Mouse (Mus musculus) G1E (cell line): ENCODE measurements around the gene 4931414P19Rik. TPM values are rescaled to one million over a fixed set of nuclear protein-coding genes. Genes with fewer than 3 reads are reported as not detected.

Experiments used
- ATAC-seq: 2 replicates; pipeline ENCODE4 v1.8.0; 2016; ENCODE audit warnings: mild to moderate bottlenecking; ENCODE audit not compliant: insufficient number of reproducible peaks, poor library complexity, low FRiP score, severe bottlenecking; ENCODE audit errors: extremely low read depth
- DNase-seq: peaks from one replicate; pipeline ENCODE4 v3.0.0; 2012; ENCODE audit warnings: low spot score
- H3K27me3 ChIP-seq: 2 replicates; pipeline ENCODE4 v1.6.1; 2012; ENCODE audit warnings: mild to moderate bottlenecking, low read length, inconsistent platforms; ENCODE audit not compliant: insufficient read depth
- H3K36me3 ChIP-seq: replicated peaks from 2 replicates; pipeline ENCODE3; 2012; ENCODE audit warnings: mild to moderate bottlenecking, inconsistent platforms
- H3K4me1 ChIP-seq: 2 replicates; pipeline ENCODE4 v1.6.1; 2012; ENCODE audit warnings: low read depth, low read length, inconsistent platforms, mixed read lengths; ENCODE audit not compliant: insufficient read depth
- H3K4me3 ChIP-seq: 2 replicates; pipeline ENCODE4 v1.5.1; 2012; ENCODE audit warnings: low read depth, mild to moderate bottlenecking, inconsistent platforms, low read length, moderate library complexity, mixed read lengths
- H3K9me3 ChIP-seq: replicated peaks from 2 replicates; pipeline ENCODE4 v1.6.1; 2012; ENCODE audit warnings: inconsistent platforms
- CTCF ChIP-seq: IDR thresholded peaks from 2 replicates; pipeline ENCODE4 v1.5.1; 2012; ENCODE audit warnings: low read depth, low read length, inconsistent platforms, mixed read lengths
- GATA1 ChIP-seq: IDR thresholded peaks from 2 replicates; pipeline ENCODE4 v1.6.1; 2012; ENCODE audit warnings: borderline replicate concordance, low read length, inconsistent platforms, mixed read lengths
- GATA2 ChIP-seq: IDR thresholded peaks from 2 replicates; pipeline ENCODE4 v1.6.1; 2012; ENCODE audit warnings: low read depth, low read length, inconsistent platforms, borderline replicate concordance
- POLR2AphosphoS5 ChIP-seq: IDR thresholded peaks from 2 replicates; pipeline ENCODE4 v1.6.1; 2012; ENCODE audit warnings: low read depth, low read length, inconsistent platforms; ENCODE audit not compliant: insufficient replicate concordance
- TAL1 ChIP-seq: conservative IDR thresholded peaks from 2 replicates; pipeline ENCODE4 v1.6.1; 2012; ENCODE audit warnings: low read depth, low read length, inconsistent platforms, mixed read lengths
- polyA plus RNA-seq: library from polyadenylated mRNA; stranded (reverse); fragments of >175 nt; gene quantifications from 2 replicates; pipeline ENCODE4 v1.2.3, GENCODE M21; 2012
- total RNA-seq, 2 experiments: library from RNA; stranded (forward) in 1 of 2; stranded (reverse) in 1 of 2; fragments of 200-1000 nt in 1 of 2; fragments of >200 nt in 1 of 2; fragmentation: Nextera tagmentation in 1 of 2; gene quantifications; 2 replicates each; pipeline ENCODE4 v1.2.3; 2014 to 2017

The 4931414P19Rik gene
- total and polyA plus RNA-seq, 3 experiments: 4.8 to 25.6 (median 9.0) TPM

GRCm38 (mm10) chr14:54607226-54607625, 1.4 kb upstream of the 4931414P19Rik start:
- DNase-seq: no peak
- ATAC-seq: no peak
- H3K27me3 ChIP-seq: no peaks in the 10 kb centered on the region
- no peaks in the 10 kb centered on the region for H3K9me3 ChIP-seq
- H3K36me3 ChIP-seq: peaks cover 25% of the 10 kb centered on the region
- no peak overlapping the region for H3K4me3 ChIP-seq
- TF ChIP-seq TAL1: no peak
- no peak for TF ChIP-seq GATA2
- TF ChIP-seq CTCF: no peak
- TF ChIP-seq POLR2AphosphoS5: no peak
- TF ChIP-seq GATA1: no peak
- H3K4me1 ChIP-seq: peaks cover 40% of the 10 kb centered on the region

- DNase-seq: no peak
- Histone ChIP-seq H3K4me1 (peaks cover 45% of the 10 kb centered on the region), H3K9me3 (no peaks in the 10 kb centered on the region), H3K27me3 (no peaks in the 10 kb centered on the region), H3K36me3 (peaks cover 5% of the 10 kb centered on the region), H3K4me3 (peak overlapping the region; percentile 76)
- no peak for TF ChIP-seq TAL1
- TF ChIP-seq POLR2AphosphoS5: no peak
- TF ChIP-seq GATA1: no peak
- TF ChIP-seq CTCF: no peak
- no peak for TF ChIP-seq GATA2
- no peak for ATAC-seq
These were observed 2.1 kb downstream of the 4931414P19Rik start for GRCm38 (mm10) chr14:54603686-54604085.

GRCm38 (mm10) chr14:54603038-54603654, 2.6 kb downstream of the 4931414P19Rik start:
- Histone ChIP-seq H3K27me3 (no peaks in the 10 kb centered on the region), H3K9me3 (no peaks in the 10 kb centered on the region), H3K36me3 (peaks cover 5% of the 10 kb centered on the region), H3K4me3 (peak overlapping the region; percentile 76), H3K4me1 (peaks cover 45% of the 10 kb centered on the region)
- DNase-seq (peak; percentile 97), ATAC-seq (peak; percentile 96)
- TF ChIP-seq TAL1: no peak
- TF ChIP-seq GATA1: no peak
- TF ChIP-seq CTCF: no peak
- no peak for TF ChIP-seq GATA2
- TF ChIP-seq POLR2AphosphoS5: no peak

GRCm38 (mm10) chr14:54602613-54603012, 3.2 kb downstream of the 4931414P19Rik start:
- DNase-seq (no peak), ATAC-seq (no peak)
- TF ChIP-seq CTCF (no peak), GATA2 (no peak), TAL1 (no peak)
- no peaks in the 10 kb centered on the region for H3K27me3 ChIP-seq
- no peaks in the 10 kb centered on the region for H3K9me3 ChIP-seq
- peaks cover 42% of the 10 kb centered on the region for H3K4me1 ChIP-seq
- peak overlapping the region; percentile 76; the same call in 1 of the 2 replicates for H3K4me3 ChIP-seq
- H3K36me3 ChIP-seq: peaks cover 6% of the 10 kb centered on the region

GRCm38 (mm10) chr14:54601601-54602000, 4.2 kb downstream of the 4931414P19Rik start:
- peaks cover 6% of the 10 kb centered on the region for H3K36me3 ChIP-seq
- H3K4me3 ChIP-seq: no peak overlapping the region
- peaks cover 38% of the 10 kb centered on the region for H3K4me1 ChIP-seq
- TF ChIP-seq TAL1 (no peak), POLR2AphosphoS5 (no peak), GATA2 (no peak), GATA1 (no peak), CTCF (no peak)
- no peaks in the 10 kb centered on the region for H3K9me3 ChIP-seq
- no peaks in the 10 kb centered on the region for H3K27me3 ChIP-seq
- no peak for ATAC-seq
- no peak for DNase-seq

GRCm38 (mm10) chr14:54597084-54597483, 8.7 kb downstream of the 4931414P19Rik start:
- H3K9me3 ChIP-seq: no peaks in the 10 kb centered on the region
- H3K4me3 ChIP-seq: no peak overlapping the region
- DNase-seq (no peak), ATAC-seq (no peak)
- H3K27me3 ChIP-seq: no peaks in the 10 kb centered on the region
- no peak for TF ChIP-seq GATA2
- no peak for TF ChIP-seq GATA1
- no peak for TF ChIP-seq POLR2AphosphoS5
- TF ChIP-seq CTCF: no peak
- no peak for TF ChIP-seq TAL1
- H3K36me3 ChIP-seq: peaks cover 32% of the 10 kb centered on the region
- H3K4me1 ChIP-seq: peaks cover 11% of the 10 kb centered on the region
